Mouse (Mus musculus) forebrain, embryonic 16.5 days (tissue): Measurements from ENCODE around the gene Tspan31. TPM values are rescaled to one million over a fixed set of nuclear protein-coding genes. Genes with fewer than 3 reads are reported as not detected.

ENCODE experiments used
- ATAC-seq: fragments of 200-750 bp; cut with Nextera tagmentation; 2 replicates; pipeline ENCODE4 v1.8.0; 2017; ENCODE audit warnings: mild to moderate bottlenecking, moderate library complexity
- H3K27ac ChIP-seq: fragments of 300-500 bp; sonication (generic); 2 replicates; pipeline ENCODE4 v1.5.1; 2014; ENCODE audit warnings: low read length, control low read depth
- H3K27me3 ChIP-seq: fragments of 300-500 bp; sonication (generic); replicated peaks from 2 replicates; pipeline ENCODE4 v1.6.1; 2014; ENCODE audit warnings: low read length; ENCODE audit not compliant: control insufficient read depth, insufficient read depth
- H3K36me3 ChIP-seq: fragments of 300-500 bp; sonication (generic); 2 replicates; pipeline ENCODE4 v1.6.1; 2014; ENCODE audit not compliant: control insufficient read depth, insufficient read depth
- H3K4me1 ChIP-seq: fragments of 300-500 bp; sonication (generic); replicated peaks from 2 replicates; pipeline ENCODE4 v1.6.1; 2014; ENCODE audit warnings: low read length; ENCODE audit not compliant: control insufficient read depth, insufficient read depth
- H3K4me2 ChIP-seq: fragments of 300-500 bp; sonication (generic); 2 replicates; pipeline ENCODE4 v1.6.1; 2014; ENCODE audit warnings: mild to moderate bottlenecking, low read length, control low read depth
- H3K4me3 ChIP-seq: fragments of 300-500 bp; sonication (generic); replicated peaks from 2 replicates; pipeline ENCODE4 v1.5.1; 2014; ENCODE audit warnings: mild to moderate bottlenecking, low read length, control low read depth
- H3K9ac ChIP-seq: fragments of 300-500 bp; sonication (generic); replicated peaks from 2 replicates; pipeline ENCODE4 v1.6.1; 2014; ENCODE audit warnings: low read depth, low read length, control low read depth
- H3K9me3 ChIP-seq: fragments of 300-500 bp; sonication (generic); 2 replicates; pipeline ENCODE4 v1.6.1; 2016; ENCODE audit warnings: low read length; ENCODE audit not compliant: control insufficient read depth
- WGBS: fragments of 180-500 bp; shearing (Covaris S2); extraction: QIAGEN DNeasy Blood & Tissue Kit; methylation state at CpG from one replicate; pipeline ENCODE4 v1.1.7; 2014; 5-methylcytosine and 5-hydroxymethylcytosine counted together
- polyA plus RNA-seq: library from polyadenylated mRNA; unstranded; fragments of >200 nt; fragmentation: Nextera tagmentation; extraction: Ambion mirVana; gene quantifications from 2 replicates; pipeline ENCODE4 v1.2.1, GENCODE M21; 2015

Tspan31 gene
- polyA plus RNA-seq, 1 experiment from 2014 or later = 120 TPM

DNA sequence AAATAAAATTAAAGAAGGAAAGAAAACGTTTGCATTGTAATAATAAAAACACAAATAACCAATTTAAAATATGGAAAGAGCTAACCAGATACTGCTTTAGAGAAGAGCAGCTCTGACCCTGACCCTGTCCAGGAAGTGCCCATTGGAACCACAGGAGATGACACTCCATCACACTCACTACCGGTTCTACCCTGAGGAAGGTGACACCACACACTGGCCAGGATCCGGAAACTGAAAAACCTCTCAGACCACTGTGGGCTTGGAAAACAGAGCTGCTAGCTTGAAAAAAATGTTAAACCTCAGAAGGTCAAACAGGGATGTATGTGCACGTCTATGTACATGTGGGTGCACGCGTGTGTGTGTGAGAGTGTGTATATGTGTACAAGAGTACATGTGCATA, 31.1 kb upstream of the Tspan31 start:
- ATAC-seq = no peak
- Histone ChIP-seq H3K36me3 (peaks cover 9% of the 10 kb centered on the region; the same call in 1 of the 2 replicates), H3K27me3 (no peaks in the 10 kb centered on the region), H3K4me2 (no peak overlapping the region), H3K27ac (no peak overlapping the region), H3K9ac (no peak overlapping the region), H3K4me3 (no peak overlapping the region), H3K9me3 (no peaks in the 10 kb centered on the region), H3K4me1 (no peaks in the 10 kb centered on the region)
- WGBS = 86% methylated on average over 6 of the region's 6 CpGs

DNA sequence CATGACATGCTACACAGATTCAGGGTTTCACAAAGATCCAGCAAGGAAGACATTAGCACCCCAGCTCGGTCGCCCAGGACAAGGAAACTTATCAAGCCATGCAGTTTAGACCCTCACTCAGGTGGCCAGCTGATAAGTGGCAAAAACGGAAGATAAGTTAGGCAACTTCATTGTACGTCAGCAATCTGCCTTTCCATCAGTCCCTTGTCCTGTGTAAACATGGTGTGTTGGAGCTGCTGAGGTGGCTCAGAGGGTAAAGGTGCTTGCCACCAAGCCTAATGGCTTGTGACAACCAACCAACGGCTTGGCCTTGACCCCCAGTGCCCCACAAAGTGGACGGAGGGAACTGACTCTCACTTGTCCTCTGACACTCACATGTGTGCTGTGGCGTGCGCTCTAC, 30.4 kb upstream of the Tspan31 start:
- Histone ChIP-seq H3K4me2 (no peak overlapping the region), H3K9me3 (no peaks in the 10 kb centered on the region), H3K36me3 (peaks cover 14% of the 10 kb centered on the region), H3K4me3 (no peak overlapping the region), H3K27me3 (no peaks in the 10 kb centered on the region), H3K4me1 (no peaks in the 10 kb centered on the region), H3K9ac (no peak overlapping the region), H3K27ac (no peak overlapping the region)
- WGBS = 89% methylated on average over 8 of the region's 8 CpGs
- ATAC-seq = no peak

DNA sequence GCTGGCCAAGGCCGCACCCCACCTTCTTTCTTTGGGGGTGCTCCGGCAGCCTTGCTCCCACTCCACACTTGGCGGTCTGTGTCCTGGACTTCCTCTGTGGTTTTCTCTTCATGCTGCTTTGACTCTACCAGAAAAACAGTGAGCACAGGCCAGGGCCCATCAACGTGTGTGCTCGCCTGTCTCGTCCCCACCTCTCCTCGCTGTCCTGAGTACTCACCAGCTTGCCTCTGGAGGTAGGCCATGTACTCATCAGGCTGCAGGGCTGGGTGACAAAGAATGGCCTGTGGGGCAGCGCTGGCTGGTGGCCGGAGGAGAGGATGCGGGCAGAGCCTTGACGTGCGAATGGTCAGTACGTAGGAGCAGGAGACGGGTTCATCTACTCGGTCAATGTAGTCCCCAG, 29.8 kb upstream of the Tspan31 start:
- Histone ChIP-seq H3K27me3 (no peaks in the 10 kb centered on the region), H3K4me2 (no peak overlapping the region), H3K9ac (no peak overlapping the region), H3K27ac (no peak overlapping the region), H3K4me1 (no peaks in the 10 kb centered on the region), H3K4me3 (no peak overlapping the region), H3K9me3 (no peaks in the 10 kb centered on the region), H3K36me3 (peaks cover 14% of the 10 kb centered on the region)
- no peak for ATAC-seq
- WGBS = 94% methylated on average over 15 of the region's 15 CpGs

DNA sequence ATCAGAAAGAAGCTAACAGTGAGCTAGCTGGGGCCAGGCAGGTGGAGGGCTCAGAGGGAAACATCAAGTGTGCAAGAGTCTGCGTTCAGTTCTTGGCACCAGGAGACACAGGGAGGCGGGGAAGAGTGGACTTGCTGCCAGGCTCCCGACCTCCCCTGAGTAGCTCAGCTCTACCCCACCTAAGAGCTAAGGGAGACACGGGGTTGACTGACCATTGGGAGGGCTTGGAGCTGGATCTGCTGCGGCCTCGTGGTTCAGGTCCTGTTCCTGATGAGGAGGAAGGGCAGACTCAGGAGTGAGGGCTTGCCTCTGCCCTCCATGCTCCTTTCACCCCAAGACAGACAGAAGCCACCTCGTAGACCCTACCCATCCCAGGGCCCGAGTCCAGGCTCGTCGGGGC, 29.1 kb upstream of the Tspan31 start:
- Histone ChIP-seq H3K36me3 (peaks cover 14% of the 10 kb centered on the region), H3K4me3 (no peak overlapping the region), H3K9me3 (no peaks in the 10 kb centered on the region), H3K4me2 (no peak overlapping the region), H3K27me3 (no peaks in the 10 kb centered on the region), H3K4me1 (peaks cover 6% of the 10 kb centered on the region; the same call in 1 of the 2 replicates), H3K27ac (no peak overlapping the region), H3K9ac (no peak overlapping the region)
- 86% methylated on average over 9 of the region's 10 CpGs for WGBS
- ATAC-seq = no peak

DNA sequence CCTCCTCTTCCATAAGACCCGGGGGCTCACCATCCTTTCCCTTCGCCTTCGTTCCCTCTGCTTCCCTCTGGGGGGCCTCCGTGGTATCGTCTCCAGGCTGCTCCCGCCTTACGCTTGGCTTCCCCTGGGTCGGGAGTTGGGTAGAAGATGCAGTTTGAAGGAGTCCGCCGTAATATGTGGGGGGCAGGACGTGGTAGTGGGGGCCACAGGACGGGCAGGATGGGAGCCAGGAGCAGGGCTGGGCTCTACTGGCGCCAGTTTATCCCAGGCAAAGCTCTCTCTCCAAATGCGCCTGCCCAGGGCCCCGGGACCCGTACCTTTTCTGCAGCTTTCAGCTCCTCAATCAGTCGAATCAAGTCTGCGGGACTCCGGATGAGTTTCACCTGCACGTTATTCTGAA, 28.4 kb upstream of the Tspan31 start:
- no peak overlapping the region for H3K27ac ChIP-seq

DNA sequence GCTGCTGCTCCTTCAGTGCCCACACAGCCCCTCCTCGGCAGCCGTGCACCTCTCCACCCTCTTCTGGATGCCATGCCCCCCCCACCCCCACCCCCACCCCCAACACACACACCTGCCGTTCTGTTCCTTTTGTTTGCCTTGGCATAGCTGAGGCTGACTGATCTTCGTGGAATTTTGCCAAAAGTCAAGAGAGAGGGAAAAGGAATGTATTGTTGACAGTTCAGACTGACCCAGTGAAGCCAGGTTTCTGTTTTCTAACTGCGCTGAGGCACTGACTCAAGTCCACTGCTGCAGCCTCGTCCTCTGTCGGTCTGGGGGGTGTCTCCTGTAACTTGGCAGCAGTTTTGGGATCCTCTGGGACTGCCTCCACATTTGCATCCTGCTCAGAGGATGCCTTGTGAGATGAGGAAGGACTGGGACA, 24.3 kb upstream of the Tspan31 start:
- no peak overlapping the region for H3K27ac ChIP-seq
- no peak overlapping the region for H3K4me3 ChIP-seq
- H3K4me2 ChIP-seq = no peak overlapping the region
- no peak overlapping the region for H3K9ac ChIP-seq
- H3K4me1 ChIP-seq = peaks cover 24% of the 10 kb centered on the region
- peaks cover 12% of the 10 kb centered on the region for H3K36me3 ChIP-seq
- no peak for ATAC-seq
- WGBS = 24% methylated on average over 7 of the region's 7 CpGs
- H3K9me3 ChIP-seq = no peaks in the 10 kb centered on the region
- H3K27me3 ChIP-seq = peaks cover 27% of the 10 kb centered on the region

More for the DNA sequence above, 28.4 kb upstream of the Tspan31 start:
- peaks cover 14% of the 10 kb centered on the region for H3K36me3 ChIP-seq
- no peak overlapping the region for H3K4me2 ChIP-seq
- no peaks in the 10 kb centered on the region for H3K9me3 ChIP-seq
- 80% methylated on average over 20 of the region's 20 CpGs for WGBS
- H3K4me3 ChIP-seq = no peak overlapping the region
- H3K4me1 ChIP-seq = peaks cover 6% of the 10 kb centered on the region; the same call in 1 of the 2 replicates
- no peaks in the 10 kb centered on the region for H3K27me3 ChIP-seq
- H3K9ac ChIP-seq = no peak overlapping the region
- ATAC-seq = no peak

DNA sequence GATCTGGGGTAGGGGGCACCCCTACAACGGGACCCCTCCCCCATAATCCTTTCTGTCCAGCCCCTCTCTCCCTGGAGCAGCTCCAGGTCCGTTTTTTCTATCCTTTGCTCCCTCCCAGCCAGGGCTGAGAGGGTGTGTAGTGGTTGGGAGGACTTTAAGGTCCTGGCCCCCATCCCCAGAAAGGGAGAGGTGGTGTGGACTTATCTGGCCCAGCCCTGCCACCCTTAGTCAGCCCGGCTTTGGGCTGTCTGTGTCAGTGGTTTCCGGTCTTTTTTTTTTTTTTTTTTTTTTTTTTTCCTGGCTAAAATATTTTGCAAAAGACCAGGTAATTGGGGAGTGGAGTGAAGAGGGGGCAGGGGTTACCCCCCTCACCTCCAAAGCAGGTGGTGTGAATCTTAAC, 22.7 kb upstream of the Tspan31 start:
- no peak overlapping the region for H3K4me3 ChIP-seq
- H3K27me3 ChIP-seq = peaks cover 36% of the 10 kb centered on the region
- H3K4me2 ChIP-seq = no peak overlapping the region
- WGBS = 56% methylated on average over 4 of the region's 4 CpGs
- no peak overlapping the region for H3K27ac ChIP-seq
- no peak for ATAC-seq
- H3K9ac ChIP-seq = no peak overlapping the region
- no peaks in the 10 kb centered on the region for H3K9me3 ChIP-seq
- H3K36me3 ChIP-seq = peaks cover 13% of the 10 kb centered on the region
- peaks cover 24% of the 10 kb centered on the region for H3K4me1 ChIP-seq

DNA sequence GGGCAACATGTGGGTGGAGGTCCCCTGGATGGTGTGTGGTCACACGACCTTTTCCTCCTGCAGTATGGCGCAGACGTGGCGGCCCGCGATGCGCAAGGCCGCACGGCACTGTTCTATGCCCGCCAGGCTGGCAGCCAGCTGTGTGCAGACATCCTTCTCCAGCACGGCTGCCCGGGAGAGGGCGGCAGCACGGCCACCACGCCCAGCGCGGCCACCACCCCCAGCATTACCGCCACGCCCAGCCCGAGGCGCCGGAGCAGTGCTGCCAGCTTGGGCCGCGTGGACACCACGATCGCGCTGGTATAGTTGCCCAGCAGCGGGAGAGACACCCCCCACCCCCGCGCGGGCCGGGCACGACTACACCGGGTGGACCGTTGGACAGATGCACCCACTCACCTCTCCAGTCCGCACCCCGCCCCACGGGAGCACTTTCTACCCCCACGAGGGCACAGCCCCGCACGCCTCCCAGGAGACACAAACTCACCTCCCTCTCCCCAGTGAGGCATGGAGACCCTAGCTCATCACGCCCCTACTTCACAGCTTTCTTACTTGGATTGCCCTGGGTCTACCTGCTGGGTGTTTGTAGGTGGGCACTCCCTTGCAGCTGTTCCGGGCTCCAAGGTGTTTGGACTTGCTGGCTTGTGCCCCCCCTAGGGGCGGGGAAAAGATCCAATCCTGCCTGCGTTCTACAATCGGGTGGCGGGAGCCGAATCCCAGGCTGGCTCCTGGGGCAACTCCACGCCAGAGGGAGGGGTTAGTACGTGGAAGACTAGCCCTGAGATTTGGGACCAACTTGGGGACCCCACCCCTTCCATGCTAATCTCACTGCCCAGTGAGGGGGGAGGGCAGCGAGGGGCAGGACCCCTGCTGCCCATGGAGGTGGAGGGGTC, 21.7 kb upstream of the Tspan31 start:
- Histone ChIP-seq H3K4me1 (peaks cover 24% of the 10 kb centered on the region), H3K36me3 (peaks cover 13% of the 10 kb centered on the region), H3K4me3 (peak overlapping the region; percentile 28), H3K4me2 (peak overlapping the region; percentile 54), H3K9ac (peak overlapping the region; percentile 33), H3K27me3 (peaks cover 36% of the 10 kb centered on the region), H3K9me3 (no peaks in the 10 kb centered on the region), H3K27ac (no peak overlapping the region)
- peak; percentile 49 for ATAC-seq
- WGBS = 6% methylated on average over 47 of the region's 51 CpGs

DNA sequence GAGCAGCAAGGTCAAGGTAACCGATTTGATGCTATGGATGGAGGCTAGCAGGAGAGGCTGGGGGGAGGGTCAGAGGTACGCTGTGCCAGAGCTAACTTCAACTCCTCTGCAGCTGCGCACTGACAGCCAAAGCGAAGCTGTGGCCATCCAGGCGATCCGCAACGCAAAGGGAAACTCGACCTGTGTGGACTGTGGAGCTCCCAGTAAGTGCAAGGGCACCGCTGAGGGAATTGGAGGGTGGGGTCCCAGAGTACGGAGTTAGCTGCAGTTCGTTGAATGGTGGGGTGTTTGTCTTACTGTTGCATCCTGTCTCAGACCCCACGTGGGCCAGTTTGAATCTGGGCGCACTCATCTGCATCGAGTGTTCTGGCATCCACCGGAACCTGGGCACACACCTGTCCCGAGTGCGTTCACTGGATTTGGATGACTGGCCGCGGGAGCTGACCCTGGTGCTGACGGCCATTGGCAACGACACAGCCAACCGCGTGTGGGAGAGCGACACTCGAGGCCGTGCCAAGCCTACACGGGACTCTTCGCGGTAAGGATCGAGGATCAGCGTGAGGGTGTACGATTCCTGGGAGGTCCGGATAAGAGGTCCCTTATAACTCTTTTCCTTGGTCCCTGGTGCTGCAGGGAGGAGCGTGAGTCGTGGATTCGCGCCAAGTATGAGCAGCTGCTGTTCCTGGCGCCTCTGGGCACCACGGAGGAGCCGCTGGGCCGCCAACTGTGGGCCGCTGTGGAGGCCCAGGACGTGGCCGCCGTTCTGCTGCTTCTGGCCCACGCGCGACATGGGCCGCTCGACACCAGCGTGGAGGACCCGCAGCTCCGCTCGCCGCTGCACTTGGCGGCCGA, 20.7 kb upstream of the Tspan31 start:
- peak overlapping the region; percentile 33 for H3K9ac ChIP-seq
- peak overlapping the region; percentile 28 for H3K4me3 ChIP-seq
- peak; percentile 43 for ATAC-seq
- no peaks in the 10 kb centered on the region for H3K9me3 ChIP-seq
- H3K4me1 ChIP-seq = peaks cover 24% of the 10 kb centered on the region
- H3K27me3 ChIP-seq = peaks cover 36% of the 10 kb centered on the region
- H3K27ac ChIP-seq = no peak overlapping the region
- 7% methylated on average over 57 of the region's 57 CpGs for WGBS
- peak overlapping the region; percentile 54 for H3K4me2 ChIP-seq
- peaks cover 8% of the 10 kb centered on the region; the same call in 1 of the 2 replicates for H3K36me3 ChIP-seq
